Mouse (Mus musculus) embryonic facial prominence, embryonic 11.5 days (tissue): ENCODE results near the gene Gm49358. TPM values are rescaled to one million over a fixed set of nuclear protein-coding genes. Genes with fewer than 3 reads are reported as not detected.

Experiments
- ATAC-seq: fragments of 200-750 bp; cut with Nextera tagmentation; replicated peaks from 2 replicates; pipeline ENCODE4 v1.8.0; 2017; ENCODE audit warnings: low read depth; ENCODE audit not compliant: insufficient number of reproducible peaks, low FRiP score, low TSS enrichment
- DNase-seq: peaks from one replicate; pipeline ENCODE4 v3.0.0-alpha.2; 2015; ENCODE audit warnings: low spot score
- H3K27ac ChIP-seq: fragments of 300-500 bp; sonication (generic); replicated peaks from 2 replicates; pipeline ENCODE4 v1.5.1; 2014; ENCODE audit warnings: mild to moderate bottlenecking, low read depth, low read length, control low read depth
- H3K27me3 ChIP-seq: fragments of 300-500 bp; sonication (generic); 2 replicates; pipeline ENCODE4 v1.6.1; 2014; ENCODE audit warnings: mild to moderate bottlenecking, low read length, moderate library complexity, mixed read lengths; ENCODE audit not compliant: control insufficient read depth, insufficient read depth
- H3K36me3 ChIP-seq: fragments of 300-500 bp; sonication (generic); replicated peaks from 2 replicates; pipeline ENCODE4 v1.6.1; 2014; ENCODE audit warnings: low read depth, mild to moderate bottlenecking, low read length, moderate library complexity, mixed read lengths; ENCODE audit not compliant: control insufficient read depth, insufficient read depth
- H3K4me1 ChIP-seq: fragments of 300-500 bp; sonication (generic); 2 replicates; pipeline ENCODE4 v1.6.1; 2014; ENCODE audit warnings: low read length, mixed read lengths; ENCODE audit not compliant: control insufficient read depth, insufficient read depth
- H3K4me2 ChIP-seq: fragments of 300-500 bp; sonication (generic); 2 replicates; pipeline ENCODE4 v1.6.1; 2014; ENCODE audit warnings: low read depth, mild to moderate bottlenecking, control low read depth, low read length, moderate library complexity
- H3K4me3 ChIP-seq: fragments of 300-500 bp; sonication (generic); 2 replicates; pipeline ENCODE4 v1.5.1; 2014; ENCODE audit warnings: low read depth, low read length, control low read depth
- H3K9ac ChIP-seq: fragments of 300-500 bp; sonication (generic); replicated peaks from 2 replicates; pipeline ENCODE4 v1.6.1; 2014; ENCODE audit warnings: mild to moderate bottlenecking, control low read depth, low read length
- H3K9me3 ChIP-seq: fragments of 300-500 bp; sonication (generic); replicated peaks from 2 replicates; pipeline ENCODE4 v1.6.1; 2016; ENCODE audit warnings: mild to moderate bottlenecking, low read length, inconsistent platforms, mixed read lengths; ENCODE audit not compliant: control insufficient read depth
- WGBS: fragments of 180-500 bp; shearing (Covaris S2); extraction: QIAGEN DNeasy Blood & Tissue Kit; methylation state at CpG from one replicate; pipeline ENCODE4 v1.1.7; 2014; 5-methylcytosine and 5-hydroxymethylcytosine counted together
- polyA plus RNA-seq: library from polyadenylated mRNA; unstranded; fragments of >200 nt; fragmentation: Nextera tagmentation; extraction: Ambion mirVana; gene quantifications from 2 replicates; pipeline ENCODE4 v1.2.1, GENCODE M21; 2014

The Gm49358 gene
- polyA plus RNA-seq, 1 experiment from 2014 or later: 0.31 TPM

DNA sequence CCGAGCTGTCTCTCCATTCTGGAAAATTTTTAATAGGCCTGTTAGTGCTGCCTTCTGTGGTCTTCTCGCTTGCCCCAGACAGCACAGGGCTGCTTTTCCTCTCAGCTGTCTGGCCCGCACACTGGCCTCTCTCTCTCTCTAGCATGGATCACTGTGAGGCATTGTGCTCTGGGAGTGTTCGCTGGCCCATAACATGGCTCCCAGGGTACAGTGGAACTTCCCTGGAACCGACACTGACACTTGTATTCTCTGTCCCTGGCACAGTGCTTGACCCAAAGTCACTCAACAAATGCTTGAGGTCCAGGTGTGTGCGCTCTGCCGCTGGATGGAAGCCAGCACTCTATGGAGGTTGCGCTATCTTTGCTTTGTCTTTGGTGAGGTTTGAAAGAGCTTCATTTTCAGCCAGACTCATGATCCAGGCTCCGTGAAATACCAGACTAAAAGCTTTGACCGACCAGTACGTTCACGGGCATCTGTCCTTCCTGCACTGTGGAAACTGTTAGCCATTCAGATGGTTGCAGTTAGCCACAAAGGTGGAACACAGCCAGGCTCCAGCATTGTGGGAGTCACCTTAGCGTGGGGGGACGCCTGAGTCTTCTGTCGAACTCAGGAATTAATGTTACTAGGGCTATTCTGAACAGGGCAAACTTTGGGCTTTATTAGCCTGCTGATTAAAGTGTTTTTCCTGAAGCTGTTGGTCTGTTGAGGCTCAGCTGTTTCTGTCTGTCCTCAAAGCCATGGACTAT, 44.4 kb downstream of the Gm49358 start:
- no peak overlapping the region for H3K4me2 ChIP-seq
- DNase-seq (no peak), ATAC-seq (no peak)
- no peaks in the 10 kb centered on the region for H3K36me3 ChIP-seq
- no peak overlapping the region for H3K4me3 ChIP-seq
- no peaks in the 10 kb centered on the region for H3K27me3 ChIP-seq
- H3K9me3 ChIP-seq: no peaks in the 10 kb centered on the region
- 78% methylated on average over 15 of the region's 15 CpGs for whole genome bisulfite sequencing
- H3K27ac ChIP-seq: no peak overlapping the region
- H3K4me1 ChIP-seq: no peaks in the 10 kb centered on the region
- no peak overlapping the region for H3K9ac ChIP-seq

DNA sequence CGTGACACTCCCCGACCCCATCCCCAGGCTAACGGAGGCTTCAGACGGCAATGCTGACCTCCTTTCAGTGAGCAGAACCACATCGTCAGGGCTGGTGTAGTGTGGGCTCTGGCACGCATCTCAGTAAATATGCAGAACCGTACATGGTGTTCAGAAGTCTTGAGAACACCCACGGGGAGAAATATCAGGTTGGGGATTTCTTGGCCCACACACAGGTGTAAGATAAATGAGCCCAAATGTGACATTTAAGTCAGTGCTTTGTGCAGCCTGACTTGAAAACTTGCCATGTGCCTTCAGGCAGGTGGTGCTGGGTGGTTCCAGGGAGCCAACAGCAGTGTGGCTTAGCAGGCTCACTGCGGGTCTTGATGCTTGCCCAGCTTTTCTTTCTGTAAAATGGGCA, 46.2 kb downstream of the Gm49358 start:
- no peaks in the 10 kb centered on the region for H3K9me3 ChIP-seq
- ATAC-seq (no peak), DNase-seq (no peak)
- H3K27ac ChIP-seq: no peak overlapping the region
- H3K4me2 ChIP-seq: no peak overlapping the region
- H3K9ac ChIP-seq: no peak overlapping the region
- no peaks in the 10 kb centered on the region for H3K36me3 ChIP-seq
- WGBS: 86% methylated on average over 9 of the region's 9 CpGs
- no peaks in the 10 kb centered on the region for H3K27me3 ChIP-seq
- H3K4me1 ChIP-seq: no peaks in the 10 kb centered on the region
- no peak overlapping the region for H3K4me3 ChIP-seq

DNA sequence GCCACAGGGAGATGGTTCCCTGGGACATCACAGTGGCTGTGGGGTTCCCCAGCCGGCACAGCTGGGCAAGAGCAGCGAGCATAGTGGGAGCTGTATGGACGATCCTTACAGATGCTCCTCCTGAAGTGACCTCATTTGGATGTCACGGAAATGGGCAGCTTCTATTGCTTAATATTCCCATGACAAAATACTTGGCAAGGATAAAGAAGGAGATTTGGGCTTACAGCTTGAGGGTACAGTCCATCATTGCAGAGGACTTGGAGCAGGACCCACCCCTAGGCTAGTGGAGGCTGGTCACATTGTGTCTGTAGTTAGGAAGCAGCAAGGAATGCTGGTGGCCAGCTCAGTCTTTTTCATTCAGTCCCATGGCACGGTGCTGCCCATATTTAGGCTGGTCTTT, 46.8 kb downstream of the Gm49358 start:
- no peaks in the 10 kb centered on the region for H3K4me1 ChIP-seq
- H3K4me2 ChIP-seq: no peak overlapping the region
- no peak overlapping the region for H3K4me3 ChIP-seq
- no peak overlapping the region for H3K27ac ChIP-seq
- H3K9me3 ChIP-seq: no peaks in the 10 kb centered on the region
- WGBS: 83% methylated on average over 5 of the region's 5 CpGs
- H3K27me3 ChIP-seq: no peaks in the 10 kb centered on the region
- DNase-seq (no peak), ATAC-seq (no peak)
- no peaks in the 10 kb centered on the region for H3K36me3 ChIP-seq
- no peak overlapping the region for H3K9ac ChIP-seq

DNA sequence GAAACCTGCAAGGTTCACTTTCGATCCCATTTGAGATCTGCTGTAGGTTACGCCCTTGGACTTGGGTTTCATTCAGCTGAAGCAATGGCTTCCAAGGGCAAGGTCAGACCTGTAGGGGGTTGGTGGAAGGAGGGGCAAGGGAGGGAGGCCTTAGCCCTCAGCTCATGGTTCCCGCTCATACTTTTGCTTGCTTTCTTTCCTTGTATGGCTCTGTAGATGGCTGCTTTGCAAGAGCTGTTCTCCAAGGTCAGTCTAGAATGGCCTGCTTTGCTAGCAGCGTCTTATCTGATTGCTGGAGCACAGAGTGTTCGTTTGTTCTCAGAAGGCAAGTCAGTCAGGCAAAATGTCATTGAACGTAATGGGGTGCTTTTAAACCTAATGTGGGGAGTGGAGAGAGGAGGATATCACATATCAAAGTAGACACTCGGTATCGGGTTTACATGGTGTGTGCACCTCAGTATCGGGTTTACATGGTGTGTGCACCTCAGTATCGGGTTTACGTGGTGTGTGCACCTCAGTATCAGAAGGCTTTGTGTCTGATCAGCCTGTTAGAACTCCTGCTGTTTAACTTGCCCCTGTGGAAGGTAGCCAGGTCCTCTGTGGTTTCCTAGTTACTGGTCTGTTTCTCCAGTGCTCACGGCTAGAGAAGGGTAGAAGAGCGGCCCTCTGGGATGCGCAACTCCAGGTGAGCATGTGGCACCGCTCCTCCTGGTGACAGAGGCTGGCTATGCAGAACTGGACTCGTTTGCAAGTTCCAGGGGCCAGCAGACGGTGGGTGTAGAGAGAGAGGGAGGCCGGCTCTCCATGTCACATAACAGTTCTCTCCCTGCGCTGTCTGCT, 50.7 kb downstream of the Gm49358 start:
- no peak overlapping the region for H3K4me3 ChIP-seq
- peak overlapping the region; percentile 13; the same call in 1 of the 2 replicates for H3K9ac ChIP-seq
- H3K27ac ChIP-seq: 0 out of 2 replicates have a peak overlapping the region, but pooled peaks have one; percentile 13
- H3K9me3 ChIP-seq: no peaks in the 10 kb centered on the region
- no peaks in the 10 kb centered on the region for H3K27me3 ChIP-seq
- H3K4me2 ChIP-seq: no peak overlapping the region
- no peak; the same call in 1 of the 2 replicates for ATAC-seq
- 59% methylated on average over 19 of the region's 19 CpGs for WGBS
- H3K36me3 ChIP-seq: no peaks in the 10 kb centered on the region
- no peak for DNase-seq
- H3K4me1 ChIP-seq: no peaks in the 10 kb centered on the region

DNA sequence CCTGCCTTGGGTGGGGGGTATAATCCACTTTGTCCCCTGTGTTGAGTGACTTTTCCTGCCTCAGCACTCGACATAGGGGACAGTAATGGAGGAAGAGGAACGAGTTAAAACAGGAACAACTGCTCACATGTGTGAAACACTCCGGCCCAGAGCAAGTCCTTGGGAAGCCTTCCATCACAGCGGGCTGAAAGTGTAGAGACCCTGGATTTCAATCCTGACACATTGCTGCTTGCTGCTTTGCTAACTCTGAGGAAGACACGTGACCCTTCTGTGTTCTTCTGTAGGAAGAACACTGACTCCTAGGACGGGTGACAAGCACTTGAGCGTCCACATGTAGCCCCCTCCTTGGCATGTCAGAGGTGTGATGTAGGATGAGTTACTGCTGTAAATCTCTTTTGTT, 51.4 kb downstream of the Gm49358 start:
- Histone ChIP-seq H3K4me2 (no peak overlapping the region), H3K4me1 (peaks cover 5% of the 10 kb centered on the region), H3K9ac (no peak overlapping the region), H3K27me3 (no peaks in the 10 kb centered on the region), H3K27ac (no peak overlapping the region), H3K9me3 (no peaks in the 10 kb centered on the region), H3K36me3 (no peaks in the 10 kb centered on the region), H3K4me3 (no peak overlapping the region)
- WGBS: 82% methylated on average over 7 of the region's 7 CpGs
- ATAC-seq (no peak), DNase-seq (no peak)

DNA sequence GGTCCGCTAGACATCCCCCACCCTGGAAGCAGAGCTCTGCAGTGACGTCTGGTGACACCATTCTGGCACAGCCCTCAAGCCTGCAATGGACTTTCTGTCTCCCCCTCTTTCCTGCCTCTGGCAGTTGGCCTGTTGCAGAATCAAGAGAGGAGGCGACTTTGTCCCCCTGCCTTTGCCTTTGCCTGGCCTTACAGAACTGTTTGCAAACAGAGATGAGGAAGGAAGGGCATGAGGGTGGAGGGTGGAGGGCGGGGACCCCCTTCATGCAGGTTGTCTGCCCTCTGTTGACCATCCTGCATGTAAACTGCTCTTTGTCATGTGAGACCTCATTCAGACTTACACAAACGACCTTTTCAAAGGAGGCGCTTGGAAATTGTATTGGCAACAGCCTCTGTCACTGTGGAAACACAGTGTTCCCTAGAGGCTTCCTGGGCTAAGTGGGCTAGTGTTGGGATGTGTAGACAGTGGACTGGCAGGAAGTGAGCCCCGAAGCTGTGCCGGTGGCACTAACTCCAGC, 55.9 kb downstream of the Gm49358 start:
- no peak overlapping the region for H3K4me3 ChIP-seq
- WGBS: 16% methylated on average over 8 of the region's 8 CpGs
- H3K27me3 ChIP-seq: no peaks in the 10 kb centered on the region
- no peak overlapping the region for H3K4me2 ChIP-seq
- H3K36me3 ChIP-seq: no peaks in the 10 kb centered on the region
- H3K4me1 ChIP-seq: peaks cover 5% of the 10 kb centered on the region
- H3K9me3 ChIP-seq: no peaks in the 10 kb centered on the region
- ATAC-seq (0 out of 2 replicates have a peak, but pooled peaks have one; percentile 54), DNase-seq (peak; percentile 49)
- H3K27ac ChIP-seq: no peak overlapping the region
- H3K9ac ChIP-seq: no peak overlapping the region; the same call in 1 of the 2 replicates

- Histone ChIP-seq H3K9ac (no peak overlapping the region), H3K4me2 (no peak overlapping the region), H3K4me1 (peaks cover 5% of the 10 kb centered on the region), H3K4me3 (no peak overlapping the region), H3K27me3 (no peaks in the 10 kb centered on the region), H3K9me3 (no peaks in the 10 kb centered on the region), H3K36me3 (no peaks in the 10 kb centered on the region), H3K27ac (no peak overlapping the region)
- ATAC-seq (no peak), DNase-seq (no peak)
- 89% methylated on average over 7 of the region's 7 CpGs for whole genome bisulfite sequencing
These were observed 57.2 kb downstream of the Gm49358 start for GRCm38 (mm10) chr10:86821014-86821413.

GRCm38 (mm10) chr10:86824093-86824492, 60.3 kb downstream of the Gm49358 start:
- no peak for DNase-seq
- 70% methylated on average over 6 of the region's 6 CpGs for WGBS
- Histone ChIP-seq H3K27me3 (no peaks in the 10 kb centered on the region), H3K9me3 (no peaks in the 10 kb centered on the region), H3K4me1 (peaks cover 5% of the 10 kb centered on the region), H3K27ac (no peak overlapping the region), H3K4me3 (no peak overlapping the region), H3K9ac (no peak overlapping the region), H3K4me2 (no peak overlapping the region), H3K36me3 (no peaks in the 10 kb centered on the region)
- no peak for ATAC-seq
